Mouse (Mus musculus): Measurements from ENCODE around the gene Clec5a. TPM values are rescaled to one million over a fixed set of nuclear protein-coding genes. Genes with fewer than 3 reads are reported as not detected.

The Clec5a gene
- under 1 TPM; 0.12 to 0.81 TPM for polyA plus RNA-seq (2017; shearing (Covaris generic))

DNA sequence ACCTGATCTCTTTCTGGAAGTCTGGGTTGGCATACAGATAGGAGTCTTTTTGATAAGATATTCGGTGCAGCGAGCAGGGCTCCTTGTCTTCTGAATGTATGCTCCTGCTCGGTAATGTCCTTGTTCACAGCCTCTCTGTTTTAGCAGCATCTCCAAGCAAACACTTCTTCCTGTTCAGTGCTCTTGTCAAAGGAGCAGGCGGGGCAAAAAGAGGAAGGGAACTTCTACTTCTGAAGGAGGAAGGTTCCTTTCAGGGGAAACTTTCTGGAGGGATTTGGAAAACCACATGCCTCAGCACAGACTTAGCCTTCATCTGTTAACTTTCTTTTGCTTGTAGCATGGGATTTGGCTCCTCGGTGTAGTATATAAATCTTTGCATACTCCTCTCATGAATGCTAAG lies at the start of gene Clec5a:
Clec5a (minus strand) TSS at position 177 of the 400 bp plus-strand sequence.

GRCm38 (mm10) chr6:40628406-40629000 lies 42.9 kb upstream of the Clec5a start, which contains the start of gene Mgam:
Mgam (plus strand) TSS chr6:40628831.

DNA sequence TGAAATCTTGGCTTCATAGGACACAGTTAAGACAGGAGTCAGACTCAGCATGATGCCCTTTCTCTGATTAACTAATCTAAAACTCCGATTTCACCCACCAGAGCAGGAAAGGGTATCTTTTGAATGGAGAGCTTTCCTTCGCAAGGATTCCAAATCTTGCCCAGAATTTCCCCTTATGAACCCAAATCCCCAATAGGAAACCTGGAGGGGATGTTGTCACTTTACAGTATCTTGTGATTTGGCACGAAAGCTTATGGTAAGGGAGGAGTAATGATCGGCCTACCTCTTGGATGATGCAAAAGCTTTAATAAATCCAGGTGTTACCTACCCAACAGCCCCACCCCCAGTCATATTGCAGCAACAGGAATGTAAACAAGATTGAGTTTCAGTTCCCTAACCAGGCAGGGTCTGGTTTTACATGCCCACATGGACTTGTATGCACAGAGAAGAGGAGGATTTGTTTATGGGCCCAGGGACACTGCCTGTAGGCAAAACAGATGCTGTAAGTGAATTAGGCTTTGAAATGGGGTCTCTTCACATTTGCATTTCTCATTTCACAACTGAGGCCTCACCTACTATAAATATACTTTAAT lies 27.7 kb upstream of the Clec5a start, which contains the start of gene Tas2r138:
Tas2r138 (minus strand) TSS at position 51 of the 593 bp plus-strand sequence.

DNA sequence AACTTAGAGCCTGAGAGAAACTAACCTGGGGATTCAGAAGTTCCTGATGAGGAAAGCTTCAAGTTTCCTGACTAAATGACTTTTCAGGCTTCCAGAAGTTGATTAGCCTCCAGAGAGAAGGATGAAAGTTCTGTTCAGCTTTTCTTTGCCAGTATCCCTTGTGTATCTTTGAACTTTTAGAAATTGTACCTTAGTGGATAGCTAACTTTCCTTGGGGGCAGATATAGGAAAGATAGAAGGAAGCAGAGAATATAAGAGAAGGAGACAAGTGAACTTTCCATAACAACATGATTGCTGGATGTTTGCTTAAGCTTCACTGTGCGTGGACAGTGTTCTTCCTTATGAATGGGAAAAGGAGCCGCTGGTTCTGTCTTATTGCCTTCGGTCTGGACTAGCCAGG lies 16.4 kb downstream of the Clec5a start, which contains the start of gene Olfr460:
Olfr460 (plus strand) TSS at position 301 of the 400 bp plus-strand sequence.

DNA sequence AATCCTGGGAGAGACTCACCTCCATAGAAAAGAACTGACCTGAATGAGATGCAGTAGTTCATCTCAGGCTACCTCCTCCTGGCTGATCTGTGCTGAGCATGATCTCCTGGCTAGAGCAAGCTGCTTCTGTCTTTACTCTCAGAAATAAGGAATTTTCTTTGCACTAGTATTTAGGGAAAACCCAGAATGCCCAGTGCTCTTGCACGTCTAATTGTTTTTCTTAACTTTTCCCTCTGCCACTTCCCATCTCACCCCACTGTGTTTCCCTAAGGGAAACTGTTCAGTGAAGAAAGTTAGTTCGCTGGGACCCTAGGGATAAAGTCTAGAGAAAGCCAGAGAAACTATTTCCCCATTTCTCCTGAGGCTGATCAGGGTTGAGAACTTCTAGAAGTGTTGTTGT lies 30.7 kb downstream of the Clec5a start, which contains the start of gene Olfr461:
Olfr461 (minus strand) TSS at position 101 of the 400 bp plus-strand sequence.

Other genes starting within 250 kb of the Clec5a start
- 10 to 100 TPM; 14.8 to 20.9 TPM for gene E330009J07Rik, start 149.7 kb downstream of the Clec5a start, polyA plus RNA-seq (2017; shearing (Covaris generic))
- not detected for gene Wee2, start 146.7 kb downstream of the Clec5a start, polyA plus RNA-seq (2017; shearing (Covaris generic))
- 100 to 1,000 TPM; 106 to 127 TPM for gene Ssbp1, start 114.5 kb downstream of the Clec5a start, polyA plus RNA-seq (2017; shearing (Covaris generic))
- not detected for gene Tas2r137, start 94.6 kb downstream of the Clec5a start, polyA plus RNA-seq (2017; shearing (Covaris generic))
- gene Tas2r108, start 92.3 kb downstream of the Clec5a start, polyA plus RNA-seq (2017; shearing (Covaris generic)), result not detected
- not detected for gene Prss37, start 66.3 kb downstream of the Clec5a start, polyA plus RNA-seq (2017; shearing (Covaris generic))
- not detected for gene Olfr461, start 30.8 kb downstream of the Clec5a start, polyA plus RNA-seq (2017; shearing (Covaris generic))
- not detected for gene Olfr460, start 16.3 kb downstream of the Clec5a start, polyA plus RNA-seq (2017; shearing (Covaris generic))
- not detected for gene Tas2r138, start 27.5 kb upstream of the Clec5a start, polyA plus RNA-seq (2017; shearing (Covaris generic))
- under 1 TPM; 0.13 to 0.17 TPM for gene Mgam, start 43.0 kb upstream of the Clec5a start, polyA plus RNA-seq (2017; shearing (Covaris generic))